Mouse (Mus musculus) left cerebral cortex, adult 9 months (tissue): ENCODE measurements around the gene Astn1.

ENCODE experiments used
- DNase-seq, 2 experiments: peaks; one replicate each; pipeline ENCODE4 v3.0.0; 2022; ENCODE audit warnings: low spot score in 2 of 2

Gene Astn1

DNA sequence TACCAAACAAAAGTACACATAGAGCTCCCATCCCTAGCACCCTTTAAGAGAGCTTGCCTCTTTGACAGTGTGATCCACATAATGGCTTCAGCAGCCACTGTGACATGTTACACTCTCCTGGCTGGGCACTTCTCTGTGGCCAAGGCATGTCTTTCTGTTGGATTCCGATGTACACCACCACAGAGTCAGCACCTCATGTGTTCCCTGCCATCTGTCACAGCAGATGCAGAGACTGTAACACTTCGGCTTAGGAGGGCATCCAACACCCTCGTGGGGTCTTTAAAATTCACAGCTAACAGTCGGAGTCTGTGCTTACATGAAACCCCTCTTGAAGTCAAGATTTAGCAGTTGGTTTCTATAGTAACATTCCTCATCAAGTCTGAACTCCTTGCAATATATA, 154.5 kb downstream of the Astn1 start:
- DNase-seq, result no peak

DNA sequence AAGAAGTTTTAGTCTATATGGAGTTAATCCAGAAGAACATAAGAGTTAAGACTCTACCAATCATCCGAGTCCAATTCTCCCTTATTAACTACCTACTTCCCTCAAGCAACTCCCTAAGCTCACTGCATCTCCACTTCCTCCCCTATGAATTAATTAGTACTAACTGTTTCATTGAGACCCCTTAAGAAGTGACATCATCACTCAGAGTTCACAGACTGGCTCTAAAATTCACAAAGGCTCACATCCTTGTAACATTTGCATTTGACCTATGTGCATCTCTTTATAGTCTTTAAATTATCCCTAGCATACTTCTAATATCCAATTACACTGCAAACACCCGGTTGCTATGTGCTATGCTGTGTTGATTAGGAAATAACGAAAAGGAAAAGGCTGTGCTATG, 174.1 kb downstream of the Astn1 start:
- no peak for DNase-seq

- DNase-seq, result no peak
Observed at GRCm38 (mm10) chr1:158536867-158537266, 174.8 kb downstream of the Astn1 start.

DNA sequence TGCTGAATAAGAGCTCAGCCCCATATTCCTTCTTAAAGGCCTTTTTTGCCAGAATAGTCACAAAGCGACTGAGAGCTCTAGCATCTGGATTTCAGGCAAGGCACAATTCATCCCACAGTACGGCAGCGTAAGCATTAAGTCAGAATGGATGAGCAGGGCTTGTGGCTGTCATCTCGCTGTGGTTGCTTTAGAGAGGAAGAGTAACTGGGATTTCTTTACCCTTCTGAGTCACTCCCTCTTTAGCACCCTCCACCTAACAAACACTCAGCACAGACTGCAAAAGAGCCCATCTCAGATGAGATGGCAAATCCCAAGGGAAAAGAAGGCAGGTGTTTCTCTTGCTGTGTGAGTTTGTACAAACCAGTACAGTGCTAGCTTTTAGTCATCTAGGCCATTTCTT, 183.0 kb downstream of the Astn1 start:
- peak in 1 of 2 experiments; percentile 44 for DNase-seq

- DNase-seq, result no peak
Observed at GRCm38 (mm10) chr1:158546513-158546912, 184.4 kb downstream of the Astn1 start.

DNA sequence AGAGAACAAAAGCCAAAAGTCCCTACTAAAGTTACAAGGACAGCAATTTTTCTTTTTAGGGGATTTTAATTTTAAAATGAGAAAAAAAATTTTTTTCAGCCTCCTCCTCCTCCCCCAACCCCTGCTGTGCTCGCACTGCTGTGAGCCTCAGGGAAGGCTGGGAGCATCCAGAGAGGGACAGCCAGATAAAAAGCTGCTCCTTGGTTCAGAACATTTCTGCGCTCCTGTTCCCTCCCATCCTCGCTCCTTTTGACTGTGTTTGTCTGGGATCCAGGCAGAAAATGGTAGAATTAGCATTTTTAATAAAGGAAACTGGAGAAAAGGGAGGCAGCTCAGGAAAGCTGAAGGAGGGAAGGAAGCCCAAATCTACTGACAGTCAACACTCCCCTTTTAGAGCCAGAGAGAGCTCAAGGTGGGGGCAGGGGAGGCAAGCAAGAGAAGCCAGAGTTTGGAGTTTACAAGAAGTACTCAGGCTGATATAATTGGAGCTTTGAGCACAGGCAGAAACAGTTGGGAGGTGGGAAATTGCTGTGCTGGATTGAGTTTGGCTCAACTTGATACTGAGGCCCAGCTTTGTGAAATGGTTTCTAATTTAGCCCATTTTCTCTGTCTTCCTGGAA, 185.6 kb downstream of the Astn1 start:
- DNase-seq, result peak; percentile 69 to 78

- DNase-seq, result no peak
Observed at GRCm38 (mm10) chr1:158548319-158548718, 186.2 kb downstream of the Astn1 start.

GRCm38 (mm10) chr1:158549616-158550015, 187.5 kb downstream of the Astn1 start:
- no peak for DNase-seq

GRCm38 (mm10) chr1:158551951-158552350, 189.9 kb downstream of the Astn1 start:
- DNase-seq, result no peak

- DNase-seq, result peak in 1 of 2 experiments; percentile 29
Observed at GRCm38 (mm10) chr1:158553341-158553740, 191.3 kb downstream of the Astn1 start.

GRCm38 (mm10) chr1:158554020-158554505, 192.0 kb downstream of the Astn1 start:
- DNase-seq, result peak in 1 of 2 experiments; percentile 33

GRCm38 (mm10) chr1:158573168-158573567, 211.1 kb downstream of the Astn1 start:
- no peak for DNase-seq

- DNase-seq, result no peak
Observed at GRCm38 (mm10) chr1:158573597-158573996, 211.5 kb downstream of the Astn1 start.

GRCm38 (mm10) chr1:158575997-158576396, 213.9 kb downstream of the Astn1 start:
- DNase-seq, result no peak

GRCm38 (mm10) chr1:158581806-158582205, 219.7 kb downstream of the Astn1 start:
- DNase-seq, result peak; percentile 54 to 59

DNA sequence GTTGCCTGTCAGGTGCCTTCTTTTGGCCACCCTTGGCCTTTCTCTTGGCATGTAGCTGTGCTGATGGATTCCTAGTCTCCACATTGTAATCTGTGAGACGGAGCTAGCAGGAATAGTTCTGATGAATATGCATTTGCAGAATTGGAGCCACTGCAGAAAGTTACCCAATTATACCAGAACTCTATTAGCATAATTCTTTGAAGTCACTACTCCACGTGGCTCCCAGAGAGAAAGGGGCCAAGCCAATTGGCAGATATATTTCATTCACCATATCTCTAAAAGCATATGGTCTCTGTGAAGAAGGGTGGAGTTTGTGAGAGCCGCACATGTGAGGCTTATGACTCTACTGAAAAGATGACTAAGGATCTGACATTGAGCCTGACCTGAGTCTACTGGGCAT, 226.8 kb downstream of the Astn1 start:
- DNase-seq, result no peak

GRCm38 (mm10) chr1:158596726-158597448, 234.8 kb downstream of the Astn1 start:
- peak in 1 of 2 experiments; percentile 48 for DNase-seq

DNA sequence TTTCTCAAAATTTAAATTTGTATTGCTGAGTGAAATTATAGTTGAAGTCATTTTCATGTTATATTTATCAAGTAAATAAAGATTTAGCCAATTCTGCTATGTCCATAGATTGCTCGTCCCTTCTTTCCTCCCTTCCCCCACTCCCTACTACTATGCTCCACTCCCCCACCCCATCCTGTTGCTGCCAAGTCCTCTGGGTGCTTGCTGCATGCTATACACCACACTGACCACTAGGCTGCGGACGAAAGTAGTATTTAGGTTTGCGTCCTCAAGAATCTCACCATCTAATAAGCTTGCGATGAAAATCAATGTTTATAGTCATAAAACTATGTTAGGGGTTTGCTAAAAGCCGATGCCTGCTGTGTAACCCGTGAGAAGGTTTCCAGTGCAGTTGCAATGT, 235.9 kb downstream of the Astn1 start:
- DNase-seq, result no peak

DNA sequence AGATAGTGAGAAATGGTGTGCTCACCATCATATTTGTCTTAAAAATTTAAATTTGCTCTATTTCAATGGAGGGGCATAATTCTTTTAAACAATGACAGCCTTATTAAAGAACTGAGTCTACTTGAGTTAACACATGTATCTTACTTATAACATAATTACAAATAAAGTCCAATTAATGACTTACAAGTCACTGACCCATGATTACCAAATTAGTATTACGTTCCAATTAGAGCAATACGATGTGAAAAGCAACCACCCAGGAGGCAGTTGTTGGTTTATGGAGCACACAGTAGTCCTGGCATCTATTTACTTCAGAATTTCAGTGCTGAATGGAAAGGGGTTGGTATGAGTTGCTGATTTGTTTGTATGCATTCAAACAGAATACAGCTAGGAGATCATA, 237.4 kb downstream of the Astn1 start:
- no peak for DNase-seq

GRCm38 (mm10) chr1:158603056-158603455, 241.0 kb downstream of the Astn1 start:
- DNase-seq, result no peak

GRCm38 (mm10) chr1:158604149-158604548, 242.1 kb downstream of the Astn1 start:
- DNase-seq, result no peak

DNA sequence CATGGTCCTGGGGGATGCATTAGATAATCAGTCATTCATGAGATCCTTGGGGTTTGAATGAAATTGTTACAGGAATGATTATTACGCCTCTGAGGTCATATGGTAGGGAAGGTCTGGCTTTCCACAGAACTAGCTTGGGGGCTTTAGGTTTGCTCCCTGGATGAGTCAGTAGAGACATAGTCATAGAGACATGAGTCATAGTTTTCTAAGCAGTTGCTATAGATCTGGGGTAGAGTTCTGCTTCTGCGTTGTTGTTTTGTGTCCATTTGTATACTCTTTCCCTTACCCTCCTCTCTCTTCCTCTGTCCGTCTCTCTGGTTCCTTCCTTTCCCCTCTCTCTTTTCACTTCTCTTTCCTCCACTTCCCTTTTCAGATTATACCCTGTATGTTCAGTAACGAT, 243.5 kb downstream of the Astn1 start:
- DNase-seq, result no peak

DNA sequence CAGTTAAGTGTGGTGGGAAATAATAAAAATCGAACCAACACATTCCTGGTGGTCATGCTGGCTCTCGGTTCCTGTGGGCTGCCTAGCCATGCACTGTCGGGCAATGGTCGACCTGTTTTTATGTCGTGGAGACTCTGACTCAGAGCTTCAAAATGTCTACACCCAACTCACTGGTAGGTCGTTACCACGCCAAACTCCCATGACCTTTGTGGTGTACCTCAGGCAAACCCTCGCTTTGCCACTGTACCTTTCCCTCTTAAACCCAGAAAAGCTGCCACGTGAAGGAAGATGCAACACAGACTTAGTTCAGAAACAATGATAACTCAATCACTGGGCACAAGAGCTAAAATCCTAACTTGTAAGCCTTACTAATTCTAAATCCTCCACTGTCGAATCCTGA, 244.3 kb downstream of the Astn1 start:
- DNase-seq, result no peak
